Mouse (Mus musculus): ENCODE results near the gene Dync1li1. TPM values are rescaled to one million over a fixed set of nuclear protein-coding genes. Genes with fewer than 3 reads are reported as not detected.
"Not testable (repeated sequence)": the region's sequence is repeated elsewhere in the genome, so short reads cannot be mapped to it uniquely, and the experiment has no call there.

Dync1li1 gene
- total RNA-seq, 4 experiments from 2014 or later, result 37.9 to 45.9 (median 44.1) TPM

GRCm38 (mm10) chr9:114673626-114674025 lies 15.0 kb upstream of the Dync1li1 start:
- DNase-seq, result no peak

- no peak for DNase-seq
Measured at GRCm38 (mm10) chr9:114678576-114678975, 10.0 kb upstream of the Dync1li1 start.

GRCm38 (mm10) chr9:114679944-114680343 lies 8.6 kb upstream of the Dync1li1 start:
- DNase-seq, result no peak

- no peak for DNase-seq
Measured at GRCm38 (mm10) chr9:114680531-114680930, 8.1 kb upstream of the Dync1li1 start.

GRCm38 (mm10) chr9:114682193-114682592 lies 6.4 kb upstream of the Dync1li1 start:
- no peak for DNase-seq

GRCm38 (mm10) chr9:114686245-114686644 lies 2.3 kb upstream of the Dync1li1 start:
- no peak for DNase-seq

- no peak for DNase-seq
Measured at GRCm38 (mm10) chr9:114687639-114688038, 951 bp upstream of the Dync1li1 start.

DNA sequence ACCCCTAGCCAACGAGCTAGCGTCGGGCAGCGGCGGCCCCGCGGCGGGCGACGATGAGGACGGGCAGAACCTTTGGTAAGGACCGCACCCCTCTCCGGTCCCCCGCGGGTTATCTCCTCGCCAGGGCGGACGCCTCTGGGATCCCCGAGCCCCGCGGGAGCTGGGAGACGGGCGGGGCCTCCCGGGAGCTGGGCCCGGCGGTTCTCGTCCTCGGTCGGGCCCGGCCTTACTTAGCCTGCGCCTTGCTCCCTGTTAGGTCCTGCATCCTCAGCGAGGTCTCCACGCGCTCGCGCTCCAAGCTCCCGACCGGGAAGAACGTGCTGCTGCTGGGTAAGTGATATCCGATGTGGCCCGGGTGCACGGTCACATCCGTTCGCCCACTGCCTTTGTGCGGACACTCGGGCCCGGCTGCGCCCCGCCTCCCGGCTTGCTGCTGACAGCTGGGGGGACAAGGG lies 390 bp downstream of the Dync1li1 start:
- no peak for DNase-seq

DNA sequence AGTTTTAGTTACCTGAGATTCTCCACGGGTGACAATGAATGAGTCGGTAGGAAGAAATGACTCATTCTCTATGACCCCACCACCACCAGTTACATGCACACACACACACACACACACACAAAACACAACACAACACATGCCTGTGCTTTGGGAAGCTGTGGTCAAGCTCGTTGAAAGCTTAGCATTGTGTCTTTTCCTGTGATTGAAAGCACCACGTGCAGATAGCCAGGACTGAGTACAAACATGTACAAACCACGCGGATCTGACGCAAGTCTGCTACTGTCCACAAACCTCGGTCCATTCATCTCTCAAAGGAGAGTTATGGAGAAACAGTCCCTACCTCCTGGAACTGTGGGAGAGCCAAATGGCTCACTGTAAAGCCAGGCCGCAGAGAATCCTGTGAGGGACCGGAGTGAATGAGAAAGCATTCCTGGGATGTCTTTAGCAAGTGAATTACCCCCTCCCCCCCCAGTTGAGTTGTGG lies 1.6 kb downstream of the Dync1li1 start:
- peak; percentile 20 for DNase-seq

DNA sequence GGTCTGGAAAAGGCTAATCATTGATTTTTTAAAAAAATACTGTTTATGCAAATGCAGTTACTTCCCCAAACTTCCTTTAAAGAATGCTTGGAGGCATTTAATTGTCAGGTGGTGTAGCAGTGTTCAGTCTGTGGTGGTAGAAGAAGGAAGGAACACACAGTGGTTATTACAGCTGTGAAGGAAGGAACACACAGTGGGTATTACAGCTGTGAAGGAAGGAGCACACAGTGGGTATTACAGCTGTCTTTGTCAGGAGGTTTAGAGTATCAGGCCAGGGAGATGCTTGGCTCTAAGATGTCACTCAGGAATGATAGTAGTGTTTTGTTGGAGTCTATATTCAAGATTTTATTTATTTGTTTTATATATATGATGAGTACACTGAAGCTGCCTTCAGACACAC lies 2.5 kb downstream of the Dync1li1 start:
- no peak for DNase-seq

GRCm38 (mm10) chr9:114695662-114696061 lies 7.1 kb downstream of the Dync1li1 start:
- DNase-seq, result not testable (repeated sequence)

- DNase-seq, result no peak
Measured at GRCm38 (mm10) chr9:114697072-114697471, 8.5 kb downstream of the Dync1li1 start.

DNA sequence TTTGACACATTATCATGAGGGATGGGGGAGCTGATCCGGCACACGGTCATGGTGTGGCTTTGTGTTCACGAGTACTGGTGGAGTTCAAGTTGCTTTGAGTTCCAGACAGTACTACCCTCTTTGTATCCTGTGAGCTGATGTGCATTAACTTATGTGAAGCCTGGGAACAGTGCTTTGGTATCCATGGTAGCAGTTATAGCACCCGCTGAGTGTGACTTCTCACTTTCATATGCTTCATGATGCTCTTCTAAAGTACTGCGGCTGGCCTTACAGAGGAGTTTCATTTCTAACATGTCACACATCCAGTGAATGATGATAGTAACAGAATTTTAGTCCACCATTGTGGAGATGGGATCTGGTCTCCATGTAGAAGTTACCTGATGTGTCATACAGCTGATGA lies 9.3 kb downstream of the Dync1li1 start:
- DNase-seq, result no peak

- no peak for DNase-seq
Measured at GRCm38 (mm10) chr9:114699262-114699661, 10.7 kb downstream of the Dync1li1 start.

GRCm38 (mm10) chr9:114699882-114700665 lies 11.5 kb downstream of the Dync1li1 start:
- no peak for DNase-seq

- no peak for DNase-seq
Measured at GRCm38 (mm10) chr9:114701031-114701430, 12.4 kb downstream of the Dync1li1 start.

DNA sequence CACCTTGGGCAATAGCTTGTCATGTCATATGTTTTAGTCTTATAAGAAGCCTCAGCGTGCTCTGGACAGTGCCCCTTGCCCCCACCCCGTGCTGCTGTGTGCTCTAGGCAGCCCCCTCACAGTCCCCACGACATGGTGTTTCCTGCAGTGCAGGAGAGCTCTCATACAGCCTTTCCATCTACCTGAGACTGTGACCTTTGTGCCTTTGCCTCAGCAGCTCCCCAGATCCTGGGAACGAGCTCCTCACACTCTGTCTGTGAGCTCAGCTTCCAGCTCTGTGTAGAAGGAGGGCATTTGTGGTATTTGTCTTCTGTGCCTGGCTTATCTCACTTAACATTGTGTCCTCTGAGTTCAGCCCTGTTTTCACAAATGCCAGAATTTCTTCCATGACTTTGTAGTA lies 13.3 kb downstream of the Dync1li1 start:
- DNase-seq, result no peak

DNA sequence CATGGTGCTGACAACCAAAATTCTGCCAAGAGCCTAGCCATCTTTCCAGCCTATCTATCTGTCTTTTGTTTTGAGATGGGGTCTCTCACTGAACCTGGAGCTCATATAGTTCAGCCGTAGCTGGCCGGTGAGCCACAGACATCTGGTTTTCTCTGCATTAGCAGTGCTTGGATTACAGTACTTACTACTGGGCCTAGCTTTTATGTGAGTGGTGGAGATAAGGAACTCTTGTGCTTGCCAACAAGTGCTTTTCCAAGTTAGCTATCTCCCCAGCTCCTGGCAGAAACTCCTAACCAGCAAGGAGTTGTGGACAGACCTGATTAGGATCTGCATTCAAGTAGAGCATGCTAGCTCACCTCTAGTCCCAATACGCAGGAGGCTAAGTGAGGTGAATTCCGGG lies 19.2 kb downstream of the Dync1li1 start:
- no peak for DNase-seq

- no peak for DNase-seq
Measured at GRCm38 (mm10) chr9:114710345-114710744, 21.8 kb downstream of the Dync1li1 start.

DNA sequence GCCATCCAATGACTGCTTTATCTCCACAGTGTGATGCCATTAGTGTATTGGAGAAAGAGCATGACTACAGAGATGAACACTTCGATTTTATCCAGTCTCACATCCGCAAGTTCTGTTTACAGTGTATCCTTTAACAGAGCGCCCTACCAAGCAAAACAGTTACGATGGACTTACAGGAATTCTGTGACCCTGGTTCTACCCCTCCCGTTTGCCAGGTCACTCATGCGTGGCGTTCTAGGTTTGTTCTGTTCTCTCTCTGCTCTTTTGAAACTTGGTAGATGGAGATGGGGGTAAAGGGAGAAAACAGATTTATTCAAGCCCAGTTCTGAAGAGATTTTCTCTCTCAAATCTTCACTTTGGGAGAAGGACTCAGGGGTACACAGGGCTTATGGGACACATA lies 24.9 kb downstream of the Dync1li1 start:
- no peak for DNase-seq

GRCm38 (mm10) chr9:114716677-114717331 lies 28.2 kb downstream of the Dync1li1 start:
- DNase-seq, result no peak

- no peak for DNase-seq
Measured at GRCm38 (mm10) chr9:114727315-114727714, 38.7 kb downstream of the Dync1li1 start.

- DNase-seq, result not testable (repeated sequence)
Measured at GRCm38 (mm10) chr9:114728432-114728831, 39.8 kb downstream of the Dync1li1 start.

All from adrenal gland, adult 8-10 months (tissue).